Mouse (Mus musculus): ENCODE results near the gene Clstn1.

Gene Clstn1

DNA sequence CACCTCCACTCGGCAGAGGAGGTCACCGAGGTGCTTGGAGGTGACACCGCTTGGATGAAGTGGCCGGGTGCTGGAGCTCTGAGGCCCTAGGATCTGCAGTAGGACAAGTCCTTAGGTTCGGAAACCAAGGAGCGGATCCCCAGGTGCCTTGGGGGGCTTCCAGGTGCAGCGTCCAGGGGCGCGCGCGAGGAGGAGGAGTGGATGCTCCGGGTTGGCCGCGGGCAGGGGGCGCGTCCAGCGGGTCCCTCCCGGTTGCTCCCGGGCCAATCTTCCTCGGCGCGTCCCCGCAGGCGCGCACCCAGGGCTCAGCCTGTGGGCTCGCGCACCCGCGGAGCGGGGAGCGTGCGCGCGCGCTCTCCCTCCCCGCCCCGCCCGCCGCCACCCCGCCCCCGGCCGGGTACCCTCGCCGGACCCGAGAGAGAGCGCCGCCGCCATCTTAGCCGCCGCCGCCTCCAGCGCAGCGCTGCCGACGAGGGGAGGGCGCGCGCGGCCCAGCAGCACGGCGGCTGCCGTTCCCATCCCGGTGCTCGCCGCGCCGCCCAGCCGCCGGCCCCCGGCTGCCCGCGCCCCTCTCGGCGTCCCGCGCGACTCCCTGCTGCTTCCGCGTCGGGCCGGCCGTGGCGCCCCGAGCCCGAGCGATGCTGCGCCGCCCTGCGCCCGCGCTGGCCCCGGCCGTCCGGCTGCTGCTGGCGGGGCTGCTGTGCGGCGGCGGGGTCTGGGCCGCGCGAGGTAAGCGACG lies at the start of gene Clstn1:
Gene Clstn1 (plus strand): TSS at position 425 of the 739 bp plus-strand sequence.
- peak; percentile 67 for DNase-seq (ENCODE audit: low spot score)

DNA sequence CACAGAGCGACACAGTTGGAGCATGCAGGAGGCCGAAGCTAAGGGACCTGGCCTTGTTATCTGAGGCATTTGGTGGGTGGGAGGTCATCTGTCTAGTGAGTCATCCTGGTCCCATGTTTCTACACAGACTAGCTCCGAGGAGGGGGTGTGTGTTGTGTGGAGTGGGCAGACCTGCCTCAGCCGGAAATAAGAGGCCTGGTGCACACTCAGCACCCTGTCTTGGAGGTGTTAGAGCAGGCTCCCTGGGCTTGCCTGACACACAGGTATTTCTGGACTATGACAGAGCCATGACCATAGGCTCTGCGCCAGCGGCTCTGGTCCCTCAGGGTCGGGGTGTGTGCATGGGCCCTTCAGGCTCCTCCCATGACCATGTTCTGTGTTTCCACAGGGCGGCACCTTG lies 46.8 kb upstream of the Clstn1 start:
- DNase-seq (ENCODE audit: low spot score), result peak; percentile 48

DNA sequence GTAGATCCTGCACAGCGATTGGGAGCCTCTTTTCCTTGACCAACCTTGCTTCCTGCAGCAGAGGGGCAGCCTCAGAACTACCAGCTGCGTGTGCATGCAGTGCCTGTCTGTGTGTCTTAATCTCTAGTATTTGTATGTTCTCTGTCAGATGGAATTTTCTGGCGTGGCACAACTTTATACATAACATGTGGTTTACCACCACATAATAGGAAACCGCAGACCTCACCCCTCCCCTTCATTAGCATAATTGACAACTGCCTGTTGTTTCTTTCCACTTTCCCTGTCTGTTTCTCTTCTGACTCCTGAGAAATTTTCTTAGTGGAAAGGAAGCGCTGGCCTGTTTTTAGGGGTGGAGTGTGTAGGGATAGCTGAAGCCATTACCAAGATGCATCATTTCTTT lies 44.3 kb upstream of the Clstn1 start:
- DNase-seq (ENCODE audit: low spot score), result no peak

DNA sequence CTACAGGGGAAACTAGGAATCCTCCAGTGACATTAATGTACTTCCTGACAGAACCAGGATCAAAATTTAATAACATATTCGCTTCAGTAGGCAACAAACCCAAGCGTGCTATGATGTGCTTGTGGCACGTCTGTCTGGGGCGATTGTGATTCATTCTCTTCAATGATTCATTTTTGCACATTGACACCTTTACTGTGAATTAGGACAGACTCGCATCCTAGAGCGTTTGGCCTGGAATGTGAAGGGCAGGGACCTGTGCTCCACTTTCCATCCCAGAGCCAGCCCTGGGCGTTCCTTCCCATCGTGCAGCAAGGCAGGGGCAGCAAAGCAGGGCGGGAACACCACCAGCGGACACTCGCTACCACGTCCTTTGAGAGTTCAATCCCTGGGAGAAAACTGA lies 43.8 kb upstream of the Clstn1 start:
- DNase-seq (ENCODE audit: low spot score), result no peak

DNA sequence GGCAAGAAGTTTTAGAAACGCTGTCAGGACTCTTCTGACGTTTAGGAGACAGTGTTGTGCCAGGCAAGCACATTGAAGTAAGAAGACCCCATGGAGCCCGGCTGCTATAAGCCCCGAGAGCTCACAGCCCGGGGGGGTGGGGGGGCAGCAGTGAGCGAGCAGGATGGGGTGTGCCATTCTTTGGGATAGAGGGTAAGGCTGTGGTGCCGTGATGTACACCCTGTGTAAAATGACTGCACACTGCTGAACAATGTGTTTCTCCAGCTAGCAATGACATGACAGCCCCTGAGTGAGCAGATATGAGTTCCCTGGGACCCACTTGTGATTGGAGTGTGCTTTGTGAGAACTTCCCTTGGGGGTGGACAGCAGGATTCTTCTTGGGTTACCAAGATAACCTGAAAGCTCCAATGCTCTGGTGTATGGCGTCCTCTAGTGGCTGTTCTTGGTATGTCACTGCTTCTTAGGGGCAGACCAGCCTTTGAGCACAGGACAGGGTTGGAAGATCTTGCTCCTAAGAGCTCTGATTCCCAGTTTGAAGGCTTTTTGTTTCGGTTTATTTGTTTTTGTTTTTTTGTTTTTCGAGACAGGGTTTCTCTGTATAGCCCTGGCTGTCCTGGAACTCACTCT lies 43.2 kb upstream of the Clstn1 start:
- DNase-seq (ENCODE audit: low spot score), result peak; percentile 77

DNA sequence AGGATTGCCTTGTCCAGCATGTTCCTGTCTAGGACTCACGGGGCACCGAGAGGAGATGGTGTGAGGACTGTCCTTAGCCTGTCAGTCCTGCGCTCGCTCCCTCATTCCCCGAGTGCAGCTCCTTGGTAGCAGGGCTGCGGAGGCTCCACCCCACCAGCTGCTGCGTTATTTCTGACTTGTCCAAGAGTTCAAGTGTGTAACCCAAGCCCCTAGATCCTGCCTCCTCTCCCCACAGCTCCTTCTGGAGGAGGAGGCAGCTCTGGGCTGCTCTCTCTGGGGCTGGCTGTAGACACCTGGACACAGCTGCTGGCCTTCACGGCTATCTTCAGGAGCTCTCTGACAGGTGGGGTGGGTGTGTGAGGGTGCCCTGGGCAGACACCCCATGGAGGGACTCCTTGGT lies 41.4 kb upstream of the Clstn1 start:
- no peak for DNase-seq (ENCODE audit: low spot score)

DNA sequence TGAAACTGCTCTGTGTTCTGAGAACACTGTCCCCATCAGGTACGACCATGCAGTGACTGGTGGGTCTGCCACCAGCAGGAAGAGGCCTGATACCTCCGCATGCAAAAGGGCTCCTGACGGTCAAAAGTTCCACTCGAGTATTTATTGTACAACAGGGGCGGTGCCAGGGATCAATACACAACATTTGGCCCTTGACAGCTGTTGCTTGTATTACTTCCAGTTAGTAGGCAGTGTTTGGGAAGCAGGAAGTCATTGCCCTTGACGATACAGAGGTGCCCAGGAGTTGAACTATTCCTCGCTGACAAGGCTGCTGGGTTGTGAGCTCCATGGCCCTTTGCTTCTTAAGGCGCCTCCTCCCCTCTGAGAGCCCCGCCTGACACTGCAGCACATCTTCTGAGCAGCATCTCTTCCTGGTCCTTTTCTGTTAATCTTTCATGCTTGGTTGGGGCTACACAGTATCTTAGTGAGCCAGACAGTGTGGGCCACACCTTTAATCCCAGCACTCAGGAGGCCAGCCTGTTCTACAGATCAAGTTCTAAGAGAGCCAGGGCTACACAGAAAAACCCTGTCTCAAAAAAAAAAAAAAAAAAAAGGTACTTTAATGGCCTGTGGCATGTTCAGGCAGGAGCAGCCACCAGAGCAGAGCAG lies 39.3 kb upstream of the Clstn1 start:
- DNase-seq (ENCODE audit: low spot score), result no peak

DNA sequence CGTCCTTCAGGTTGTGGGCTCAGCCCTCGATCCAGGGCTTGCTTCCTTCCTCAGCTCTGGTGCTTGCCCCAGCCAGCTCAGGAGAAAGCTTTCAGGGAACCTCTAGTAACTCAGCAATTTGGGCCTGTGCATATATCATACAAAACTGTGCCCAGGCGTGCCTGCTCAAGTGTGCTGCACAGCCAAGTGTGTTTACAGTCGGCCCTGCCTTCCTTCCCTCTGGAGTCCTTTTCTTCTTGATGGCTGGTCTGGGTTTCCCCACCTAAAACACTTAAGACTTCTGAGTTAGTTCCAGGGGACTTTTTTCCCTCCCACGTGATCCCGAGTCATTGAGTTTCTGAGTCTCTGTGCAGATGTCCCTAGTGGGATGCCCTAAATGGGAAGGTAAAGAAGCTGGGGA lies 38.7 kb upstream of the Clstn1 start:
- DNase-seq (ENCODE audit: low spot score), result no peak

DNA sequence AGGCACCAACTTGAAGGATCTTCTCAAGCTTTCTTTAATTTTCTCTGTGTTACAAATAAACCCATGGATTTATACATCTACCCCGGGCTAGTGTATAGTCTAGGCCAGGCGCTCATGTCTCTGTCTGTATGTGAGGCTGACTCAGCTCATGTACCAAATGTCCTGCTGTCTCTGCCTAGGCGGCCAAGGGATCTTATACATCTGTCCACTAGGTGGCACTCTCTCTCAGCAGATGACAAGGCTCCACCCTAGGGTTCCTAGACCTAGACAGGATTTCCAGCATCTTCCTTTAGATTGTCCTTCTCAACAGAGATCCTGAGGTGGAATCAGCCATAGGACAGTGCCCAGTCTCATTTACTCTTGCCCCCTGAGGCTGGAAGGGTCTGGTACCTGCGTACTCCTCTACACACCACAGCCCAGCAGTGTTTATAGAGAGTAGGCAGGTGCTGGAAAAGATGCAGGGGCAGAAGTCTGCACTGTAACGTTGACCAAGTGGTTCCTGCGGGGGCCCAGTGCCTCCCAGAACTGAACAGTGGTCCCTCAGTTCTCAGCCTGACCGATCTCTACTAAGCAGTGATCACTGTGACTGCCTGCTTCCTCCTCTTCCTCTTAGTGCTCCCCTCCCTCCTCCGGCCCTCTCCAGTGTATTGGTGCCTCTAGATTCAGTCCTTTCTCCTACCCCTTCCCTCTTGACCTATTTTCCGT lies 36.9 kb upstream of the Clstn1 start:
- DNase-seq (ENCODE audit: low spot score), result peak; percentile 70

DNA sequence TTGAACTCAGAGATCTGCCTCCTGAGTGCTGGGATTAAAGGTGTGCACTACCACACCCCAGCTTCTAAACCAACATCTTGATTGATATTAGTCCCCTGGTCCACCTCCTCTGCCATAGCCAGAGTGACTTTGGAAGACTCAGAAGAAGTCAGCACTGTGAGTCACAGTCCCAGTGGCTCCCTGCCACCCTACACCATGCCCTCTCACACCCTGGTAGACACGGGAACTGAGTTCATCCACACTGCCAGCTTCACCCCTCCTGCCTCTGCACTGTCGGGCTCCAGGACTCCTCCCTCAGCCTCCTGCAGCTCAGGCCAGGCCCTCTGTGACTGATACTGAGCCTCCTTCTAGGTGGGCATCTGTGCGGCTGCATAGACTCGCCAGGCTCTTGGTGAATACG lies 35.4 kb upstream of the Clstn1 start:
- DNase-seq (ENCODE audit: low spot score), result no peak

DNA sequence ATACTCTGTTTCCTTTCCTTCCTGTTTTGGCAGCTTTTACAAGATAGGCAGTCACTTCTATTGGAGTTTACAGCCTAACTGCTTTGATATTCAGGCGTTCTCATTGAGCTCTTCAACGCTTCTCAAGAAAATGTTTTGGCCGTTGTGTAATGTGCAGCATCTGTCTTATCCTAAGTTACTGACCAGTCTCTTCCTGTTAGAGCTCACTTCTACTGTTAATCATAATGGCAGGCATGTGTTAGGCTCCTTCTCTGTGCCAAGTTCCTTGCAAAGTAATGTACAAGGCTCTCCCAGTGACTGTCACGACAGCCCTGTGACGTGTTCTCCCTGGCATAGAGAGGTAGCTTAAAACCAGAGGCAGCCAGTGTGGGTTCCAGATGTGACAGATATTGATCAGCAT lies 34.6 kb upstream of the Clstn1 start:
- no peak for DNase-seq (ENCODE audit: low spot score)

DNA sequence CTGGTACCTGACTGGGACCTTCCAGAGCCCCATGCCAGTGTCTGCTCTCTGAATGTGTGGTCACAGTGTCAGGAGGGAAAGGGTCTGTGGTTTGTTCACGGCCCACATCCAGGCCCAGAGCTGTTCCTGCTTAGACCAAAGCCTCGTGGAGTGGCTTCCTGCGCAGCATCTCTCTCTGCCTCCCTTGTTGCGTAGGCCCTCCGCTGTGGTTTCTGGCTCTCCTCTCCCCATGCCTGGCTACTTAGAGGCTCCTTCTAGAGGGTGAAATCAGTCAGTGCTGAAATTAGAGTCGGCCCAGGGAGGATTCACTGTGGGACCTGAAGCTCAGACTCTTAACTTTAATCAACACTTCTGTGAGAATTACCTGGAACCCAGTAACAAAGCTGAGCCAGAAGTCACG lies 32.4 kb upstream of the Clstn1 start:
- no peak for DNase-seq (ENCODE audit: low spot score)

DNA sequence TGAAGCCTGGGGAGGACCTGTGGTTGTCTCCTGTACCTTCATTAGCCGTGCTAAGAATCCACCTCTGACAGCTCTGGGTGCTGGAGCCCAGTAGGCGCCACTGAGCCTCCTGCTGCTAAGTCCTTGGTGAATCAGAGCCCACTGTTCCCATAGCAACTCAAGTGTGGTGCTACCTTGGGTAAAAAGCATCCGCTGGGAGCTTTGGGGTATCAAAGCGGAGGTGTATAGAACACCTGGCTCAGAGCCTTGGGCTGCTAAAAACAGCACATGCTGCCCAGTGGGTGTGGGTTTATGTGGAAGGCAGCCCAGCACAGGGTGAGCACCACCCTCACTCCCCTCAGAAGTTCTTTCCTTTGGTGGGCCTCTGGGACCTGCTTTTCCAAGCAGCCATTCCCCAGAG lies 30.2 kb upstream of the Clstn1 start:
- DNase-seq (ENCODE audit: low spot score), result no peak

DNA sequence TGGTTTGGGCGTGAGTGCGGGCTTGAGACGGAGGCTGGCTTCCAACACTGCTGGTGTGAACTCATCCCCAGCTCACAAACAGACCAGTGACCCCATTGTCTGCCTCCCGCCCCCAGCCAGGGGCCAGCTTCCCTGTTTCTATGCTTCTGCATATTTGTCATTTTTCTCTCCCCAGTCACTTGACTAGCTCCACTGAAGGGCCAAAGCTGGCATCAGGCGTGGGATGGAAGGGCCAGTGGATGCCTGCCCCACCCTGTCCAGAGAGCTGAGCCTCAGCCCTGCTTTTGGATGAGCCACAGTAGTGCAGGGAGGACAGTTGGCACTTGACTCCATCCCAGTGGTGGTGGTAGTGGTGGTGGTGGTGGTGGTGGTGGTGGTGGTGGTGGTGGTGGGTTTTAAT lies 28.4 kb upstream of the Clstn1 start:
- DNase-seq (ENCODE audit: low spot score), result no peak

DNA sequence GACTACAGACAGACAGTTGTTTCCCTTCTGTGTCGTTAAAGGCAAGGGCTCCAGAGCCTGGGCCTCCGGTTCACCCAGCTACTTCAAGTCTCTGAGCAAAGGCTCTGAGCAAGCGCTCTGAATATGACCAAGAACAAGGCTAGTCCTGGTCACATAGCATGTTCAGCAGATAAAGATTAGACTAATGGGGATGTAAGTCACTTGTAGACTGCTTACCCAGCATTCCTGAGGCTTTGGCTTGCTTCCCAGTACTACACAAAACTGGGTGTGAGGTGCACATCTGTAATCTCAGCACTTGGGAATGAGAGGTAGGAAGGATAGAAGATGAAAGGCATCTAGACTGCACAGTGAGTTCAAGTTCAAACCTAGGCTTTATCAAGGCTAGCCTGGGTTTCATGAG lies 27.9 kb upstream of the Clstn1 start:
- DNase-seq (ENCODE audit: low spot score), result no peak

DNA sequence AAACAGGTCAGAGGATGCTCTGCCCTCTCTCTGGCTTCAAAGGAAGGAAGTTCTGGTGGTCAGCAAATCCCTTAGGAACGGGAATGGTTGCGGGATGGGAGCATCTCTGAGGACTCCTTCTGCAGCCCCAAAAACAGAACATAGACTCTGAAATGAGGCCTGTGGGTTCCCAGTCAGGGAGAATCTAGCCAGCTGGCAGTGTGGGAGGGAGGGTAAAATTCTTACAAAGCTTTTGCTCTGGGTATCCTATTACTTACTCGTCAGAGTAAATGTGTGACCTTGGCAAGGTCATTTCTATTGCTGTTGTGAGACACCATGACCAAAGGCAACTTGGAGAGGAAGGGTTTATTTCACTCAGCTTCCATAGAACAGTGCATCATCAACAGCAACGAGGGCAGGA lies 24.9 kb upstream of the Clstn1 start:
- DNase-seq (ENCODE audit: low spot score), result no peak

DNA sequence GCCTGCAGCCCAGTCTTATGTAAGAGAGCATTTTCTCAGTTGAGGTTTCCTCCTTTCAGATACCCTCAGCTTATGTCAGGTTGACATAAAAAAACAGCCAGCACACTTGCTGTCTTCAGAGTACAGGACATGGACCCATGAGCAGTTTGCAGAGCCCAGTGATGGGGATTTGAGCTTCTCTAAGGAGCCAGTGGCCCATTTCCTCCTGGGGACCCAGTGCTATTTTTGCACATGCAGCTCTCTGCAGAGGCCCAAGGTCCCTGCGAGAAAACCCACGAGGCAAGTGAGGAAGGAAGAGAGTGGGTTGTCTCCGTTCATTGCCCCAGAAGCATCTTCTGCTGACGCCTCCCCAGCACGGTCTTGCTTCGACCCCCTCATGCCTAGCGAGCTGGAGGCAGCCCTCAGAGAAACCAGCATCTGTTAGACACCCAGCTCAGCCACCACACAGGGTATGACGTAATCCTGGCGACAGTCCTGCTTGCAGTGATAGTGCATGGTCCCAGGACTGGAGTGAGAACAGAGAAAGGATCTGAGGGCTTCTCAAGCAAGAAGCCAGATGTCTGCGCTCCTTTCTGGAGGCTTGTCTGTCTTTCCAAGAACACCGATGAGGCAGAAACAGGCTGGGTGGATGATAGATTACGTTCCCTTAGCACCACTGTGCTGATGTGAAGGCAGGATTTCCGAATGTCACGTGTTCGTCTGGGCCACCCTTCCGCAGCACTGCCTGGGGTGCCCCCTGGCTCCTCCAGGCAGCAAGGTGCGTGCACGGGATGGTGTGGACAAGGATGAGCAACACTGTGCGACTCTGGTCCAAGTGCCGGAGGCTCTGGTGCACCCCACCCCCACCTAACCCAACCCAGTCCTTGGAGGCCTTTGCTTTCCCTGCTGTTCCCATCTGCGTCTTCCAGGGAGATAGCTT lies 24.0 kb upstream of the Clstn1 start:
- DNase-seq (ENCODE audit: low spot score), result no peak

DNA sequence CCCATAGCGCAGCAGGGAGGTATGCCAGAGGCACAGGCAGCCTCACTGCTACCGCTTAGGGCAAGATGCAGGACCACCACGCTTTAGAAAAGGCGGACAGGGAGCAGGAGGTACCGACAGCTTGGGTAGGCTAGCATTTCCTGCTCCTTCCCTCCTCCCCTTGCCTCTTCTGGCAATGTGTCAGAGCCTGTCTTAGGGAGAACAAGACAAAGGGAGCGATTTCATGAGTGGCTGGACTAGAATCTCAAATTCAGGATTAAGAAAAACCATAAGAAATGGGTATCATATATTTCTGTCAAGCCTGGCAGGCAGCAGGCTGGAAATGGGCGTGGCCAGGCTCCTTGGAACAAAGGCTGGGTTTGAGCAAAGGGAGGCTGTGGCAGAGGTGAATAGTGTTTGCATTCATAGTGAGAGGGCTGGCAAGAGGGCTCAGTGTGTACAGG lies 23.3 kb upstream of the Clstn1 start:
- DNase-seq (ENCODE audit: low spot score), result no peak

DNA sequence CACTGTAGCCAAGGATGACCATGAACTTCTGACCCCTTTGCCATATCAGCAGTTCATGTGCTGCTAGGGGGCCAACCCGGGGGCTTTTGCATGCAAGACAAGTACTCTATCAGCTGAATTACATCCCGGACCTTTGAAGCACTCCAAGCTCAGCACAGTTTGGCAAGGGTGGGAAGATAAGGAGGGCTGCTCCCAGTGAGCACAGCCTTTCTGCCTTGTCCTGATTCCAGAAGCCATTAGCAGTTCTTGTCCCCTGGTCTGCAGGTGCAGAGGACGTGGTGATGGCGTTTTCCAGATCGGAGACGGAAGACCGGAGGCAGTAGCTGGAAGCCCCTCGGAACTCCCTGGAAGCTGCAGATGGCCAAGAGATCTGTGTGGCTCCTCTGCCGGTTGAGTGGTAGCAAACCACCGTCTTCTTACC lies 22.3 kb upstream of the Clstn1 start:
- no peak for DNase-seq (ENCODE audit: low spot score)

DNA sequence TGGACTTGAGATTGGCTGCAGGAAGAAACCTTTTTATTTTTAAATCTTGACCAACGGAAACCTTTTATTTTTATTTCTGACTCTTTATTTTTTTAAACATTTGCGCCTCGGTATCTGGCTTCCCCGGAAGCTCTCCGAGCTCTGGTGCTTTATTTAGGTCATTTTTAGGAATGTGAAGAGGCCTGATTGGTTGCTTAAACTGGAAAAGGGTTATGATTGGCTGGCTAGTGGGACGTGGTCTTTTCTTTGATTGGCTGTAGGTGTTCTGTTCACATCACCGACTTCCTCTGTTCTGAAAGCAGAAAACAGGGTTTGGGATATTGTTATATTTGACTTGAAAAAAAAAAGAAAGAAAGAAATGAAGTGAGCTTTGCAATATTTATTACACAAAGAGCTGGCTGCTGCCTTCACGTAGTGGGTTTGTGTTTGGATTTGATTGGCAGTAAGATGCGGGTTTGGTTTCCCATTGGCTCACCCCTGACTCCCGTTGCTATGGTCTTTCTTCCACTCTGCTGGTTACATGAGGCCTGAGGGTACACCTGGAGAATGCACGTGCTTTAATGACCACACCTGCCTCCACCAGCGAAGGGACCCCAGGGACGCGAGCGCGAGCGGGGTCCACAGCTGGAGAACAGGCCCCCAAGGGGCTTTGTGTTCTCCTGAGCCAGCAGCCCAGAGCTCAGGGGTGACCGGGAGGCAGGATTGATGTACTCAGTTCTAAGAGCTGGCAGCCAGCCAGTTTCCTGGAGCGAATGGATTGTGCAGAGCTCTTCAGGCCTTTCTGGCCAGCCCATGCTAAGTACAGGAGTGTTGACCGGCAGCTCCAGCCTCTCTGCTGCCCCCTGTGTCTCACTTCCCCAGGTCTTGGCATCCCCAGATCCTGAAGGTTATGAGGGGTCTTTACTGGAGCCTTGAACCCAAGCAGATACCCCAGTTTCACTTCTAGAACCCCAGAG lies 21.5 kb upstream of the Clstn1 start:
- no peak for DNase-seq (ENCODE audit: low spot score)
